Comparison of ENCODE assay signal across 15 mouse cellular contexts in the genomic region with DNA sequence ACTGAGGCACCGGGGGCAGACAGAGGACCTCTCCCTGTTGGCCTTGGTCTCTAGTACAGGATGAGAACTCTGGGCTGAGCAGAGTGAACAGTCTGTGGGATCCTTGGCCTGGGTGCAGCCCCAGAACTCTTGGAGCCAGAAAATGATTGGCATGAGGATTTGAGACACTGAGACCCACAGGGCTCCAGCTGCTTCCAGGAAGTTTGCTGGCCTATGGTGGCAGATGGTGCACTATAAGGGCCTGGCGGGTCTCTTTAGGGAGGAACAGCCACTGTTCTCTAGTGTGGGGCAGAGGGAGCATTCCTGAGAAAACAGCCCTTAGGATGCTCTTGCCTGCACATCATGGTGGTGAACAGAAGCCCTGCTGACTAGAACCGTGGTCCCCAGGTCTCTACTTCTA.
"Had no signal": no experiment of that assay in that cellular context is flagged by ENCODE, and none has a peak within 500 bp of the region (broad histone marks: within the 10 kb centered on the region; RNA-seq: fewer than 3 reads in every experiment).

No protein-coding gene starts in this region.

- DNase-seq: heart, postnatal 10 days; heart, postnatal 14 days; heart, postnatal 36 days; heart, postnatal 4 days; kidney, adult 11 months; kidney, adult 18-20 months; kidney, adult 2 months; kidney, adult 8-10 months; kidney, adult 9 months; kidney, postnatal 10 days; kidney, postnatal 14 days; kidney, postnatal 36 days; kidney, postnatal 4 days; layer of hippocampus, adult 9-11 months; layer of hippocampus, postnatal 36 days had no signal
